Mouse (Mus musculus) yolk sac, embryonic 10.5 days (tissue): ENCODE measurements around the gene Ephb2.

Experiments
- DNase-seq: peaks from one replicate; pipeline ENCODE4 v3.0.0-alpha.2; 2017; ENCODE audit warnings: low spot score

Ephb2 gene

GRCm38 (mm10) chr4:136836387-136836931 is 671 bp upstream of the Ephb2 start:
- DNase-seq: peak; percentile 7

- no peak for DNase-seq
Measured at GRCm38 (mm10) chr4:136834815-136835620, 770 bp downstream of the Ephb2 start.

DNA sequence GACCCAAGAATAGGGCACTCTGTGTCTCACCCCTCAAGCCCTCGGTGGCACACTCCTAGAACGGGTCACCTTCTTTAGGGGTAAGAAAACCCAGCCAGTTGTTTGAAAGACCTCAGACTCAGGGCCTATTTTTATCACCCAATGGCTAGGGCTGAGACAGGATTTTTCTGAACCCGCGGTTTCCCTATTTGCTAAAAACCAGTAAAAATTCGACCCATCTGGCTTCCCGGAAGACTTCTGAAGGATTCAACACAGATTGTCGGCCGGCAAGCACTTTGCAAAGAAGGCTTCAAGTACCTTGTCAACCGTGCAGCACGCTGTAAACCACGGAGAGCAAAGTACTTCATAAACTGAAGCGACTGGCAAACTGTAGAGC is 1.4 kb downstream of the Ephb2 start:
- no peak for DNase-seq

DNA sequence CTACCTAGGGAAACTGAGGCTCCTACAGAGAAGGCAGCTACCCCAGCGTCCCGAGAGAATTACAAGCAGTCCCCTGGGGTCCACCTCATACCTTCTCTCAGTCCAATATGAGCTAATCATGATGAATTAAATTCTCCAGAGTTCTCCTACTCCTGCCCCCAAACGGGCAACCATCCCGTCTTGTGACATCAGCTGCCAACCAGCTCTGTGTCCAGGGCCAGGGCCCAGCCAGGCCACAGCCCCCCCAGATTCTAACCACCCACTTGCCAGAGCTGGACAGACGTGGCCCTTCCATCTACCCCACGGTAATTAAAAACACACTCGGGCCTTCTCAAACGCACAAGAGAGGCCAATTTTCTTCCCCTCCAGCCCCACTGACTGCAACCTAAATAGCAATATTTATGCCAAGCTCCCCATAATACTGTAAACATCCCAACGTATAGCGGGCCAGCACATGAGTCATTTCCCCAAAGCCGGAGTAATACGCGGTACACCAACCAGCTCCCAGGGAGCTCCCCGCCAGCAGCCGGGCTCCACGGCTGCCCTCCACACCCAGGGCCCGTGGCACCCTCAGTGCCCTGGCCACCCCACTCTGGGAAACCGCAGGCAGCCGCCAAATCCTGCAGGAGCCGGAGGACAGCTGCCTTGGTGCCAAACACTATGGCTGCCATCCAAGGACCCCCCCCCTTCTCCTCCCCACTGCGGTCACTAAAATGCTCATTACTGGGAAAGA is 2.0 kb downstream of the Ephb2 start:
- DNase-seq: no peak

GRCm38 (mm10) chr4:136832559-136833232 is 3.1 kb downstream of the Ephb2 start:
- no peak for DNase-seq

GRCm38 (mm10) chr4:136830272-136830823 is 5.4 kb downstream of the Ephb2 start:
- DNase-seq: no peak

DNA sequence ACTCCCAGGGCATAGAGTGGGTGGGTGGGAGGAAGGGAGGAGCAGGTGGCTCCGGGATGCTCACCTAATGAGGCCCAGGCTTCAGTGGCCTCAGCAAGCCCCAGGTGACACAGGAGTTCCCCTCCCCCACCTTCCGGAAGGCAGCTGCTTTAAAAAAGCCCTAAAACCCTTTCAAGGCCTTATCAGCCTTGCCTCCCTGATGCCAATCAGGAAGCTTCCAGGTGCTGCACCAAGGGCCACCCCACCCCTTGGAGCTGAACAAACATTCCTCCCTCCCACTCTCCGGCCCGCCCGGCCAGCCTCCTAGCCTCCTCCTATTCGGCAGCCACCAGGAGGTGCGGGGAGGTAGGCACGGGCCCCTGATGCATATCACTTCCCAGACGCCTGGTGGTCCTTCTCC is 6.0 kb downstream of the Ephb2 start:
- DNase-seq: no peak

DNA sequence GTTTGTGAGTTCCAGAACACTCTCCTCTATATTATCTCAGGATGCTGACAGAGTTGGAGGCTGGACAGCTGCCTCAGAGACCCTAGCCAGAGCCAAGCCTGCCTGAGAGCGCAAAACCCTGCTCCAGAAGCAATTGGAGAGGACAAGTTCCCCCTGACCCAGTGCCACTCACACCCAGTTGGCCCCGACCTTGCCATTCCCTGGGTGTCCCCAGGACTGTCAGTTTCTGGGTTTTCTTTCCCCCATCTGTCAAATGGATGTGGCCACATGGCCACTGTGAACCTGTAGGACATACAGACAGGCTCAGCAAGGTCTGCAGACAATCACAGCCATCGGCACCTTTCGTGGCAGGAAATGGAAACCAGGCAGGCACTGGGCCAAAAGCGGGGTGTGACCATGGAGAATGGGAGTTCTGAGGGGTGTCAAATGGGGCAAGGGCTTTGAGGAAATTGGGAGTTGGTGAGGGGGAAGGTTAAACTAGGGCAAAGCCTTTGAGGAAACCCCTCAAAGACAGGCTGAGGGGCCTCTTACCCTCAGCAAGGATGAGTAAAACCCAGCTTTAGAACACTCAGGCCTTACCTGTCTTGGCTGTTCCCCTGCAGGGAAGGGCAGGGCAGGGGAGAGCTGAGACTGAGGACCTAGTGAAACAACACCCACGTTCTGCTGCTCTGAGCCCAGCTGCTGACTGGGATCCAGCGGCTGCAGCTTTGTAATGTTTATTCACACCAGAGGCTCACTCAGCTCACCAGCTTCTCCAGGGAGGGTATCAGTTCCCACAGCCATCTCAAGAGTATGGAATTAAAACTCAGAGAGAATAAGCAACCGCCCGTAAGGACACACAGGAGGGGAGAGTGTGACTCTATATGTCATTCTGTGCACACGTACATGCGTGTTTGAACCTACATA is 6.9 kb downstream of the Ephb2 start:
- no peak for DNase-seq

DNA sequence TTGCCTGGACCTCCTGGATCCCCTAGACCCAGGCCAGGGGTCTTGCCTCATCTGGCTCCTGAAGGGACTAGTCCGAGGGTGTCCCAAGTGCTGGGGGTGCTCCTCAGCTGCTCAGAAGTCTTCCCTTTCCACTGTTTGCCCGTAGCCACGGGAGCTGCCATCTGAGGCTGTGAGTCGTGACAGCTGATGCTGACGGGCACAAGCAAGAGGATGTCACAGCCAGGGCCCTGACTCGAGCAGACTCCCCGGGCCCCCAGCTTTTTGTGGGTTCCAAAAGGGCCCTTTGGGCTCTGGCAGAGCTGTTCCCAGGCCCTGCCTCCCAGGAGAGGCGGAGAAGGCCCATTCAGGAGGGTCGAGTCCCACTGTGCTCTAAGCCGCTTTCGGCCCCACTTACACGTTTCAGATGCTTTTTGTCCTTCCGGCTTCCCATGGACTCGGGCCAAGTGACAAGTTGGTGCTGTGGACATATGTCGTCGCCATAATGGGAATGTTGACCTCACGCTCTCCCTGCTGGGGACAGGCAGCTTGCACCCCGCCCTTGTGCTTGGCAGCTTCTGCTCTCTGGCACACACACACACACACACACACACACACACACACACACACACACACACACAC is 10.7 kb downstream of the Ephb2 start:
- DNase-seq: no peak

GRCm38 (mm10) chr4:136820069-136820522 is 15.7 kb downstream of the Ephb2 start:
- no peak for DNase-seq

- DNase-seq: no peak
Measured at GRCm38 (mm10) chr4:136816701-136817100, 19.1 kb downstream of the Ephb2 start.

- DNase-seq: no peak
Measured at GRCm38 (mm10) chr4:136815364-136815763, 20.4 kb downstream of the Ephb2 start.

DNA sequence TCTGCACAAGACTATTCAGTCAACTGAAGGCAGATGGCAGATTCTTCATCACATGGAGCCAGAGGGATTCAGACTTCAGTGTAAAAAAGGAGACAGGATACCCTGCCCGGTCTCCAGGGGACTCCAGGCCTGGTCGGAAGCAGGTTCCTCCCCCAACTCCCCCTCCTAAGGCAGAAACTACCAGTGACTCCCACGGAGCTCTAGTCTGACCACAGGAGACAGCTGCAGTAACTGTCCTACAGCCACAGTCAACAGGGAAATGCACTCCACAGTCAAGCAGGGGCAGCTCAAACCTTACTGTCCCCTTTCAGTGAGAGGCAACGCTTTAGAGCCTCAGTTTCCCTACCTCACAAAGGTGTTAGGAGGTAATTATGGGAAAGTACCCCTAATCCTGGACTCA is 23.2 kb downstream of the Ephb2 start:
- no peak for DNase-seq

DNA sequence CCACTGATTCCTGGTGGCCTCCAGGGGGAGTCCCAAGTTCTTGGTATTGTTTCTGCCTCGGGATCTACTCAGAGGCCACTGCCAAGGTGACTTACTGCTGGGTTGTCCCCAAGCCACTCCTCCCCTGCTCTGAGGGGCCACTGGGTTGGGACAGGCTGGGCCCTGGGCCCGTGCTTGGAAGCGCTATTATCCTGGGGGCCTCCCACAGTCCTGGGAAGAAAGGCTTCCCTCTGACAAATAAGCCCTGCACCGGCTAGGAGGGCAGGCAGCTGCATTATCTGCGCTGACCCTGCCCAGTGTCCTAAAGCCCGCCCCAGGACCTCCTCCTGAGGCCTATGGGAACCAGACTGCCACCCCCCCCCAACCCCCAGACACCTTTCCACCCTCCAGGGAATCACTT is 24.2 kb downstream of the Ephb2 start:
- DNase-seq: no peak

GRCm38 (mm10) chr4:136808478-136808877 is 27.3 kb downstream of the Ephb2 start:
- DNase-seq: no peak

DNA sequence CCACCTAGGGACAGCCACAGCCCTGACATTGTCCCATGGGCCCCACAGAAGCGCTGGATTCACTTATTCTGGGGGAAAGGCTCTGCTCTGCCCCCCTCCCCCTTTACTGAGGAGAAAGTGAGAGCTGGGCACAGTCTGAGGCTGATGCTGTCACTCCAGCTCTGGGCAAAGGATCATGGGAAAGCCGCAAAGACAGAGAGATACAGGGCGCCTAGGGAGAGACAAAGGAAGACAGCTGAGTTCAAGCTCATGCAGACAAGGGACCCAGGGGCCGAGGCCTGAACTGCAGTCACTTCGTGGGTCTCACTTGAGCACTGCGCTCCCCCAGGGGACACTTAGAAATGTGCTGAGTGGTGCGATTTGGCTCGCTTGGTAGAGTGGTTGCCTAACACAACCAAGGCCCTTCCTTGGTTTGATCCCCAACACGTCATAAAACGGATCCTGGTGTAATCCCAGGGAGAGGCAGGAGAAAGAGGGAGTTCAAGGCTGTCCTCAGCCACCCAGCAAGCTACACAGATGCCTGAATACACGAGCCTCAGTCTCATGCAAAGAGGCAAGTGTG is 28.3 kb downstream of the Ephb2 start:
- no peak for DNase-seq

DNA sequence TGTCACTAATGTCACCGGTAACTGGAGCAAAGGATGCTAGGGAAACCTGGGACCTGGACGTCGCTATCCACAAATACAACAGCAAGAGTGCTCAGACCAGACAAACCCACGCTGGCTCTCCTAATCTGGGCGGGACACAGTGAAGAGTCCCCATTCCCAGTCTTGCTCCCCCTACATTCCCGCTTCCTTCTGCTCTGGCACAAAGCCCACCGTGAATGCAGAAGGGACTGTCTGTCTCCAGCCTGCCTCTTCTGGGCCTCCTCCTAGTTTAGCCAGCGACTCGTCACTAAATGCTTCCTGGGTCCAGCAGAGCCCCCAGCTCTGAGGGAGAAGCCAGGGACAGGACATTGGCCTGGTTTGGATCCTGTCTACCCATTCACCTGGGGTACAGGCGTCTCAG is 29.5 kb downstream of the Ephb2 start:
- DNase-seq: no peak

DNA sequence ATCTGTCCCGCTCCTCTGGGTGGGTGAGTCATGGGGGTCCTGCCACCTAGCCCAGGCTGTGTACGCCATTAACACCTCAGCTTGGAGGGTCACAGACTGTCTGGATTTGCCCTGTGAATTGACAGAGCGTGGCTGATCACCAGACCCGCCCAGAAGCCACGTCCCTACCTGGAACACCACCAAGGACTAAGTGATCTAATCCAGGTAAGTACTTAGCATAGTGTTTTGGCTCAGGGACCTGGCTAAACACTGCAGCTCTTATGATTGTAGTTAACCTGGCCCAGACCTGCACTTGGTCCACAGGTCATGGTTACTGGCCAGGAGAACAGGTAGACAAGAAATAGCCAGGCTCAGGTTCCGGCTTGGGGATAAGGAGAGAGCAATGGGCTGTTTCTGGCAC is 31.4 kb downstream of the Ephb2 start:
- DNase-seq: no peak

DNA sequence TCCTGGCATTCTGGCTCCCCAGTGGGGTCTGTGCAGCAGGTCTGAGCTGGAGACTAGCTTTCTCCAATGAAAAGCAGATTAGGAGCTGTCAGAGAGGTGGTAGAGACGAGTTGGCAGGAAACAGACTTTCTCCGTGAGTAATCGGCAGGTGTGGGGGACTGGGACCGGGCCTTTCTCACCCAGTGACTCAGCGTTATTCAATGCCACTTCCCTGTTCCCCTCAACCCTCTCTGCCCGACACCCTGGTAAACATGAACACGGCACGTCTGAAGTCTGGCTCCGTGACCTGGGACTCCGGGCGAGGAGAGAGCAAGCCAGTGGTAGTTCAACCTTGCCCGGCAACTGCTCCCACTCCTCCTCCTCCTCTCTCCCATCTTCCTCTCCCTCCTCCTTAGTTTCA is 33.3 kb downstream of the Ephb2 start:
- DNase-seq: no peak

- DNase-seq: no peak
Measured at GRCm38 (mm10) chr4:136801944-136802343, 33.8 kb downstream of the Ephb2 start.
